Mouse (Mus musculus) lung, postnatal 25 days (tissue): Measurements from ENCODE around the gene Chmp4b.
A peak's percentile ranks its signal among the peaks of the same experiment; 100 is the strongest.

Source experiments
- DNase-seq: peaks from one replicate; pipeline ENCODE4 v3.0.0; 2022; ENCODE audit warnings: low spot score

Gene Chmp4b

DNA sequence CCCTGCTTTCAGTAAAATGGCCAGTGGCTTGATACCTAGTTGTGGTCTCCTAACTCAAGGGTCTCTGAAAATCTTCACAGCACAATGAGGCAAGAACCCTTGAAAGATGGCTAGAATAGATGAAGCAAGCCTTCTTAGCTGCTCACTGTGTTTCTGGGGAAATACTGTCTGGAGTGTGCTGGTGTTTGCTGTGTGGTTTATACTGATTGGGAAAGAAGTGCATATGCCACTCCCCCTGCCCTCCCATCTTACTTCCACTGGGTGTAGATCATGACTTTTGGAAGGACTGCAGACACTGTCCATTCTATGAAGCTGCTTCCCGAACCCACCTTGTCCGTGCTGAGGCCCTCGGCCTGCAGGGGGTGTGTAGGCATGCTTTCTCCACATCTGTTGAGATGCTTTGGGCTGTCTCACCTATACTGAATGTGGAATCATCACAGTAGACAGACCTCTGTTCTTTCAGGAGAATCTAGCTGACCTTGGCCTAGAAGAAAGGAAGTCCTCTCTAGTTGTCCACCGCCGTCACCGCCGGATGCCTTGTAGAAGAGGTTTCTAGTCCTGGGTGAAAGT is 33.5 kb downstream of the Chmp4b start:
- peak; percentile 19 for DNase-seq

DNA sequence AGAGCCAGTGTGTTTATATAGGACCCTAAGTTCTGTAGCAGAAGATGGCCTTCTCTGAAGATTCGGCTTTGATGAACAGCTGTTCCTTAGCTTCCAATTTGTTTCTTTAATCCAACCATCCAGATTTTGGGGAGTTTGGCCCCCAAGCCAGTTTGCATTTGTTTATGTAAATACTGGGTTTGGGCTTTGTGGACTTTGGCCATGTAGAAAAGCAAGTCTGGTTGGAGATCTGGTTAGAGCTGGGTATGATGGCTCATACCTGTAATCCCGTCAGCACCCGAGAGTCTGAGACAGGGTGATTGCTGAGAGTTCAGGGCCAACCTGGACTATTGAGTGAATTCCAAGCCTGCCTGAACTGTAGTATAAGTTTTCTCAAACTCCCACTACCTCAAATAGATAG is 34.3 kb downstream of the Chmp4b start:
- no peak for DNase-seq

DNA sequence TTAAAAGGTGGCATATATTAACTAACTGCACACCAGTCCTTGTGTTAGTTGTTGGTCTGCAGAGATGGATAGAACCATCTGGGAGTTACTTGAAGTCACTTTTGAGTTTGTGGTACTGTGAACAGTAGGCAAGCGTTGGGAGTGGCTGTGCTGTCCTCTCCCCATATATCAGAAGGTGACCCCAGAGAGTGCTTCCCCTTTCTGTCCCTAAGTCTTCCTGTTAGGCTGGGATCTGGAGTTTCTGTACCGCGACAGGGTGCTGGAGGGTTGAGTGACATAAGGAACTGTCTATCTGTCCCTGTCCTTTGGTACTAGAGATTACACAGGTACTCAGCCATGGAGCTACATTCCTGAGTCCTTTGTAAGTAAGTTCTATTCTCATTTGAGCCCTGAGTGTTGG is 35.3 kb downstream of the Chmp4b start:
- DNase-seq = no peak

- DNase-seq = no peak
These were observed 37.9 kb downstream of the Chmp4b start for GRCm38 (mm10) chr2:154689391-154689790.

GRCm38 (mm10) chr2:154690959-154691358 is 39.5 kb downstream of the Chmp4b start:
- no peak for DNase-seq

- no peak for DNase-seq
These were observed 41.9 kb downstream of the Chmp4b start for GRCm38 (mm10) chr2:154693186-154693940.

- DNase-seq = no peak
These were observed 42.4 kb downstream of the Chmp4b start for GRCm38 (mm10) chr2:154693941-154694256.

- DNase-seq = no peak
These were observed 44.2 kb downstream of the Chmp4b start for GRCm38 (mm10) chr2:154695690-154696089.

DNA sequence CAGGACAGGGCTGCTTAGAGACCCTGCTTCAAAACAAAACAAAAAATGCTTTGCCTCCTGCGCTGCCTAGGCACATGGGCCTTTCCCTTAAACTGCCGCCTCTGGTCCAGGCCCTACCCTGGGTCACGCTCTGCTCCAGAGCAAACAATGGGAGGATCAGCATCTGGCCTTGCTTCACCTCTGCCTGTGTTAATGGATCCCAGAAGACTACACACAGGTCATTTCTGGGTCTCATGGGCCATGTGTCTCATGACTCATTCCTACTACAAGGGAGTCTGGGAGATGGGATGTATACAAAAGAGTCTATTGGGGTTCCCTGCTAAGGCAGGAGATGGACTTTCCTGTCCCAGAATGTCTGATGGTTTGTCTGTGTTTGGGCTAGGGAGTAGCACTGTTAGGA is 45.2 kb downstream of the Chmp4b start:
- DNase-seq = no peak

DNA sequence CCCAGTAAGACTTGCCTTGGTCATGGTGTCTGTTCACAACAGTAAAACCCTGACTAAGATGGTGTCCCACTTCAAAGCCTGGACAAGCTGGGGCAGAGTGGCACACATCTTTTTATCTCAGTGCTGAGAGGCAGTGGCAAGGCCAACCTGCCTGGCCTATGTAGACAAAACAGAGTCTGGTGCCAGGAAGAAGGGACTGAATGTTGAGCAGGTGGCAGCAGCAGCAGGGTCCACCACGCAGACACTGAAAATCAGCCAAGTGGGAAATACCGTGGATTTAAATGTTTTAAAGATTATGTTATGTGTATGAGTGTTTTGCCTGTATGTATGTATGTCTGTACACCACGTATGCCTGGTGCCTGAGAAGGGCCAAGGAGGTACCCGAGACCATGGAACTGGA is 47.9 kb downstream of the Chmp4b start:
- DNase-seq = no peak

DNA sequence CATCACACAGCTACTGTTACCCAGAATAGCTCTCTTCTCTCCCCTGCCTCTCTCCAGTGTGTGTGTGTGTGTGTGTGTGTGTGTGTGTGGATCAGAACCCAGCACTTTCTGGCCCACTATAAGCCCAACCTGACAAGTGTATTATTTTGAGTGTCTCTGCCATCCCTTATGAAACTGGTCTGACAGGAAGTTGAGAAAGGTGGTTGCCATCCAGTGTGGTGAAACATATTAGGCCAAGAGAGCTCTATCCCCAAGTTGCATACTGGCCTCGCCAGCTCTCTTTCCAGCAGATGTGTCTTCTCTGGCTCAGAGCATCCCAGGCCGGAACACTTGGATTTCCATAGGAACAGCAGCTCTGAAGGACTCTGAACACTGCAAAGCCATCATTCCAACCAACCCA is 48.7 kb downstream of the Chmp4b start:
- no peak for DNase-seq

DNA sequence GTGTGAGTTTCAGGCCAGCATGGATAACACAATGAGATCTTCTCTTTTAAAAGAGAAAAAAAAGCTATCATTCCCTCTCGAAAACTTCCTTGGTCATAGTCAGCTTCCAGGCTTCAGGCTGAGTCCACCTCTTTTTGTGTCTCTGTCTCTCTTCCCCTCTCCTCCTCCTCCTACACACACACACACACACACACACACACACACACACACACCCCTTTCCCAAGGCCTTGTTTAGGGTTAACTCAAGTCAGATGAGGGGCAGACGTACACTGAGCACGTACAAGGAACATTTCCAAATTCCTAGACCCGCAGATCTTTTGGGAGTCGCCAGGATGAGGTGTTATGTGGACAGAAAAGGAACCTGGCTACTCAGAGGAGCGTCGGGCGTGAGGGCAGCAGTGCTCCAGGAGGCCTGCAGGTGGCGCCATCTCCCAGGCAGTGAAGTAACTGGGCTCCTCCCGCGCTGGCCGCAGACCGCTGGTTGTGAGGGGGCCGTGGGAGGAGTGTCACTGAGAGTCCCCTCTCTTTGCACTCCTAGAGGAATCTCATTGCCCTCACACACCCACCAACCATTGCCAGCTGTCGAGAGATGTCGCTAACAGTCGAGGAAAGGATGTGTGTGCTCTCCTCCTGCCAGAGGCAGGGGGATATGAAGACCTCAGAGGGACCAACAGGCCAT is 51.3 kb downstream of the Chmp4b start:
- peak; percentile 46 for DNase-seq

- DNase-seq = no peak
These were observed 55.2 kb downstream of the Chmp4b start for GRCm38 (mm10) chr2:154706526-154707280.

DNA sequence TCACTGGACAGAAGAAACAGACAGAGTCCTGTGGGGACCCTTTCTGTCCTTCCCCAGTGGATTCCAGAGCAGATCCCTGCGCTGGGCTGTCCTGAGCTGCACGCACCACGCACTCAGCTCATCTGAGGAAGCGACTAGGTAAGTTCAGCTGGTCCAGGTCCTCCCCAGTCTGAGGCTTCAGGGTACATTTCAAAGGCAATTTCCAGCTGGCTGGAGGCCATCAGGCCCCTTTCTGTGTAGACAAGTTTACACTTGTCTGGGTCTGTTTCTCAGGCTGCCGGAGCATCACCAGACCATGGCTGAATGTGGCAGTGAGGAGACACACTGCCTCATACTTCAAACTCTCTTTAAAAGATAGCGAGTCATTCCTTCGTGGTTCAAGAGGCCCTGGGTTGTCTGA is 55.8 kb downstream of the Chmp4b start:
- DNase-seq = no peak

DNA sequence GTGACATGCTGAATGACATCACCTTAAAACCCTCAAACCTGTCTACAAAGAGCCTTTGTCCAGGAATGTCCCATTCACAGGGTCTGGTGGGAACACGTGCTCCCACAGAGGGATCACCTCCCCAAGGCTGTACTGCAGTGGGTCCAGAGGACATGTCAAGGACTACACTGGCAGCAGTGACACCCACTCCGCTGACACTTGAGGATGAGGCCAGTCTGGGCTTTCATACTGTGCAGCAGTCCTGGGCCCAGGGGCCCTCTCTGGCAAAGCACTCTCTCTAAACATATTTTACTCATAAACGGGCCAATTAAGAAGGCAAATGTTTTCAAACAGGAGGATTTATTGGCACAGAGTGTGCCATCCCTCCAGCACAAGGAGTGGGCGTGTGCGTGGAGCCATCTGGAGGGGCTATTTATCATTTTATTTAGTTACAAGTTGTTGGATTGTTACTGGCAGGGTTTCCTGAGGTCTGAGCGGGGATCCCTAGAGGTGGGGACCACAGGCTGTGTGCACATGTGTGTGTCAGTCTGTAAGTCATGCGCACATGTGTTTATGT is 56.4 kb downstream of the Chmp4b start:
- no peak for DNase-seq

GRCm38 (mm10) chr2:154711701-154712100 is 60.2 kb downstream of the Chmp4b start:
- DNase-seq = no peak

- DNase-seq = peak; percentile 35
These were observed 60.8 kb downstream of the Chmp4b start for GRCm38 (mm10) chr2:154712271-154712677.

- DNase-seq = no peak
These were observed 61.6 kb downstream of the Chmp4b start for GRCm38 (mm10) chr2:154713083-154713482.

DNA sequence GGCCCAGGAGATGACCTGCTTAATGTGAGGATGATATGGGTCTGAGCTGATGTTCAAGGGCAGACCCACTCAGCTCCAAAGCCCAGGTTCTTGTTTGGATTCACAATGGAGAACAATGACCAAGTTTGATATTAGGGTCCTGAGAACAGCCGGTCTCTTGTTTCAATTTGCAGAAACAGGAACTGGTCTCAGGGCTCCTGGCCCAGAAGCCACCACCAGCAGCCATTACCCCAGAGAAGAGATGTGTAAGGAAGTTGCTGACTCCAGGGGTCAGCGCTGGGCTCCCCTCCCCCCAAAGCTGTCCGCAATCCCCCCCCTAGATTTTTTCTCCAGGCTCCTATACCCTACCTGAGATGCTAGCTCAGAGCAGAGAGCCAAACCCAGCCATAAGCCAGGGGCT is 62.5 kb downstream of the Chmp4b start:
- DNase-seq = no peak

DNA sequence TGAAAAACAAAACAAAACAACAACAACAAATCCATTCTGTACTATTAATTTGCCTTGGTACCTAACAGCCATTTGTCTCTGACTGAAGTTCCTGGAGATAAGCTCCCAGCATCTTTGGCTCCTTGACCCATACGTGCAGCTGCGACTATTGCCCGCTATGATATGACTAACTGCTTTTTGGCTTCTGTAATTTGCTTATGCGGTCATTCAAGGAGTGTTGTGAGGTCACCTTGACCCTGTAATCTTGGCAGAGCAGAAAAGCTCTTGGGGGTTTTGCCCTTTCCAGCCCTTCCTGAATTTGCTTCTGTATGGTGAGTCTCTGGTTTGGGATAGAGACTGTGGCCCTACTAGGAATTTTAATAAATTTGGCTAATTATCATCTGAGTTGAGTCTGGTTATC is 65.1 kb downstream of the Chmp4b start:
- no peak for DNase-seq

DNA sequence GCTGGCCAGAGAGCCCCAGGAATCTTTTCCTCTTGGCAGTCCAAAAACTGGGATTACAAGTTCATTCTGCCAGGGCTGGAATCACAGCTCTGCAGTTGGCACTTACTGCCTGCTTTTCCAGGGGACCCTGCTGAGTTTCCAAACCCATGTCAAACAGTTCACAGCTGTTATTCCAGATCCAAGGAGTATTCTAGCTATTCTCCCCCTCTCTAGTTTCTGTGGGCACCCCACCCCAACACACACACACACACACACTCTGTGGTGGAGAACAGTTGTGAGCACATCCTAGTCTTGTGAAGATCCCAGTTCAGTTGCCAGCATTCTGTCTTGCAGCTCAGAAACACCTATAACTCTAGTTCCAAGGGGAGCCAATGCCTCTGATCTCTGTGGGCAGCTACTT is 65.6 kb downstream of the Chmp4b start:
- peak; percentile 8 for DNase-seq

DNA sequence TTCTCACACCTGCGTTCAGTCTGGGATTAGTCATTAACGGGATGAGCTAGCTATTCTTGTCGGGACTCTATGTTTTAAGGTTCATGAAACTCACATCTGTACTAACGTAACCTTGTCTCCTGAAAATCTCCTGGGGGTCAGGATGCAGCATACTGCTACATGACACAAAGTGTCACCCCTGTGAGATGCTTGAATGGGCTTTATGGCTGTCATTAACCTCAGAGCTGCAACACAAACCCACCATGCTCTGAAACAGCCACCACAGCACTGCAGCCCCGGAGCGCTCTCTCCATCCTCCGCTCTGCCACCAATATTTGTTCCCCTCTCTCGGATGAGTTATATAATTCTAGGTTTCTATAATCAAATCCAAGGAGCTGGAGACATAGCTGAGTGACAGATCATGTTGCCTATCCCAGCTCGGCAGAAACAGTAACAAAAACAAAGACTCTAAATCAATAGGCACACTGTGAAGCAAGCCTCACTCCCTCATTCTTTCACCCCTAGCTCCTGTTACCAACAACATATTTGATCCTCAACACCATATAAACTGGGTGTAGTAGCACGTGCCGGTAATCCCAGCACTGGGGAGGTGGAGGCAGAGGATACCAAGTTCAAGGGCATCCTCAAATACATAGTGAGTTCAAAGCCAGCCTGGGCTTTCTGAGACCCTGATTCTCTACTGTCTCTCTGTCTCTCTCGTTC is 67.5 kb downstream of the Chmp4b start:
- no peak for DNase-seq
